ENCODE assay signal across 13 mouse cellular contexts in genomic region chr5:133027590-133027989, GRCm38 (mm10).
A peak's percentile ranks its signal among the peaks of the same experiment; 100 is the strongest.
DNase-seq lines count a peak whose midpoint lies in the region; TF ChIP-seq lines count a peak whose summit lies in the region.
"Had no signal": no experiment of that assay in that cellular context is flagged by ENCODE, and none has a peak within 500 bp of the region (broad histone marks: within the 10 kb centered on the region; RNA-seq: fewer than 3 reads in every experiment).

No protein-coding gene starts in this region.

- WGBS in cerebellum, adult 2 months, result 91% methylated on average over 4 of the region's 4 CpGs

- DNase-seq in cerebellum, adult 2 months, result no peak
- no peak for DNase-seq in cerebellum, postnatal 25 days
- no peak for DNase-seq in layer of hippocampus, adult 2 months (ENCODE audit: low spot score in 2 of 2)
- no peak for DNase-seq in layer of hippocampus, adult 18-20 months (ENCODE audit: low spot score in 2 of 2)
- DNase-seq in testis, postnatal 14 days (ENCODE audit: low spot score), result no peak
- DNase-seq in urinary bladder, postnatal 4 days (ENCODE audit: low spot score in 2 of 2), result no peak
- DNase-seq in urinary bladder, postnatal 10 days (ENCODE audit: low spot score), result no peak
- DNase-seq: heart, postnatal 4 days had no signal

- no peaks in the 10 kb centered on the region for H3K36me3 ChIP-seq in testis, adult 2 months (ENCODE audit: control insufficient read depth, insufficient read depth, low read length)
- H3K36me3 ChIP-seq: heart, embryonic 13.5 days; limb, embryonic 15.5 days; lung, embryonic 15.5 days had no signal

- no peaks in the 10 kb centered on the region for H3K27me3 ChIP-seq in cerebellum, adult 2 months (ENCODE audit: control insufficient read depth, insufficient read depth, low read length)
- no peaks in the 10 kb centered on the region for H3K27me3 ChIP-seq in testis, adult 2 months (ENCODE audit: control insufficient read depth, insufficient read depth, low read length)
- H3K27me3 ChIP-seq: forebrain, embryonic 13.5 days; heart, embryonic 13.5 days; limb, embryonic 15.5 days; lung, embryonic 15.5 days had no signal

- 0 out of 2 replicates have a peak, but pooled peaks have one; percentile 5 for TF ChIP-seq CTCF in cerebellum, adult 2 months (IDR thresholded peaks at IDR 0.05; ENCODE audit: borderline replicate concordance, insufficient read depth, low read depth, low read length)
- peak; percentile 45 for TF ChIP-seq CTCF in layer of hippocampus, adult 2 months (conservative IDR thresholded peaks at IDR 0.05)
- peak; percentile 68; the same call in 1 of the 2 replicates for TF ChIP-seq CTCF in testis, adult 2 months (IDR thresholded peaks at IDR 0.05; ENCODE audit: control insufficient read depth, insufficient read depth, insufficient replicate concordance, low read depth, low read length)

- no peak overlapping the region for H3K4me3 ChIP-seq in cerebellum, adult 2 months (replicated peaks; ENCODE audit: insufficient read depth, low read depth, low read length)
- no peak overlapping the region for H3K4me3 ChIP-seq in layer of hippocampus, adult 2 months
- H3K4me3 ChIP-seq in testis, adult 2 months (ENCODE audit: control insufficient read depth, low read depth, low read length), result no peak overlapping the region
- H3K4me3 ChIP-seq: forebrain, embryonic 13.5 days; heart, embryonic 13.5 days; limb, embryonic 15.5 days; lung, embryonic 15.5 days had no signal

- H3K27ac ChIP-seq in cerebellum, adult 2 months (ENCODE audit: insufficient read depth, low read length), result no peak overlapping the region
- H3K27ac ChIP-seq in layer of hippocampus, adult 2 months, result no peak overlapping the region
- H3K27ac ChIP-seq in testis, adult 2 months (ENCODE audit: control insufficient read depth, insufficient read depth, low read depth, low read length), result no peak overlapping the region
- H3K27ac ChIP-seq: forebrain, embryonic 13.5 days; heart, embryonic 13.5 days; limb, embryonic 15.5 days; lung, embryonic 15.5 days had no signal

- TF ChIP-seq POLR2A in cerebellum, adult 2 months (IDR thresholded peaks at IDR 0.05; ENCODE audit: borderline replicate concordance, insufficient read depth, low read length), result no peak
- TF ChIP-seq POLR2A in testis, adult 2 months (IDR thresholded peaks at IDR 0.05; ENCODE audit: control insufficient read depth, low read depth, low read length), result no peak

- H3K4me1 ChIP-seq in cerebellum, adult 2 months (ENCODE audit: control insufficient read depth, insufficient read depth, low read length), result no peaks in the 10 kb centered on the region
- no peaks in the 10 kb centered on the region for H3K4me1 ChIP-seq in testis, adult 2 months (ENCODE audit: control insufficient read depth, insufficient read depth, low read length)
- H3K4me1 ChIP-seq: forebrain, embryonic 13.5 days; limb, embryonic 15.5 days; lung, embryonic 15.5 days had no signal

Comparison
In these comparisons a context has a peak if more than half of its experiments do, and no peak if none do; other contexts are left out.
1. CTCF ChIP-seq: peak in every context shown above with its lines; median percentile 68 in testis, adult 2 months; 45 in layer of hippocampus, adult 2 months; 5 in cerebellum, adult 2 months.